Mouse (Mus musculus) CH12.LX (cell line): ENCODE data around the gene Fstl4. TPM values are rescaled to one million over a fixed set of nuclear protein-coding genes. Genes with fewer than 3 reads are reported as not detected.

Experiments
- DNase-seq: peaks from one replicate; pipeline ENCODE4 v3.0.0-alpha.2; 2013; ENCODE audit errors: extremely low read depth
- H3K27ac ChIP-seq: 2 replicates; pipeline ENCODE4 v1.5.1; 2012; ENCODE audit warnings: low read depth, mild to moderate bottlenecking, control low read depth, moderate library complexity; ENCODE audit not compliant: insufficient read depth
- H3K27me3 ChIP-seq: replicated peaks from 2 replicates; pipeline ENCODE3; 2012; ENCODE audit warnings: inconsistent platforms
- H3K36me3 ChIP-seq, 2 experiments: replicated peaks in 1 of 2; 2 replicates each; pipeline versions ENCODE3 to v1.6.1; 2012; ENCODE audit warnings: inconsistent platforms in 1 of 2, low read length in 1 of 2, mild to moderate bottlenecking in 1 of 2, mixed read lengths in 1 of 2, moderate library complexity in 1 of 2; ENCODE audit not compliant: control insufficient read depth in 1 of 2, insufficient read depth in 1 of 2
- H3K4me1 ChIP-seq, 2 experiments: 2 replicates each; pipeline ENCODE4 v1.6.1; 2012; ENCODE audit warnings: inconsistent platforms in 1 of 2, moderate library complexity in 1 of 2; ENCODE audit not compliant: insufficient read depth in 2 of 2, control insufficient read depth in 1 of 2
- H3K4me2 ChIP-seq: 2 replicates; pipeline ENCODE4 v1.6.1; 2012; ENCODE audit warnings: low read depth, mild to moderate bottlenecking, control low read depth; ENCODE audit not compliant: poor library complexity, insufficient read depth, severe bottlenecking
- H3K4me3 ChIP-seq, 3 experiments: fragments of 150-350 bp in 1 of 3; sonication (generic) in 1 of 3; replicated peaks in 1 of 3; 2 replicates each; pipeline versions ENCODE3 to v1.5.1; 2011 to 2012; ENCODE audit warnings: low read depth in 2 of 3, low read length in 2 of 3, mild to moderate bottlenecking in 2 of 3, moderate library complexity in 2 of 3, control low read depth in 1 of 3, improper control_type of control experiment in 1 of 3, inconsistent platforms in 1 of 3, mixed read lengths in 1 of 3; ENCODE audit not compliant: poor library complexity in 1 of 3
- H3K79me2 ChIP-seq: replicated peaks from 2 replicates; pipeline ENCODE4 v1.6.1; 2012; ENCODE audit warnings: mild to moderate bottlenecking, moderate library complexity; ENCODE audit not compliant: control insufficient read depth, poor library complexity, insufficient read depth, severe bottlenecking; ENCODE audit errors: extremely low read depth
- H3K9ac ChIP-seq: 2 replicates; pipeline ENCODE4 v1.6.1; 2012; ENCODE audit warnings: low read depth, mild to moderate bottlenecking, control low read depth, moderate library complexity; ENCODE audit not compliant: insufficient read depth
- H3K9me3 ChIP-seq: replicated peaks from 2 replicates; pipeline ENCODE3; 2012; ENCODE audit warnings: low read length, inconsistent platforms, mixed read lengths
- CHD1 ChIP-seq: IDR thresholded peaks from 2 replicates; pipeline ENCODE4 v1.6.1; 2012; ENCODE audit warnings: low read depth, low read length, improper control_type of control experiment, inconsistent platforms
- CTCF ChIP-seq, 2 experiments: IDR thresholded peaks in 1 of 2; conservative IDR thresholded peaks in 1 of 2; 2 replicates each; pipeline ENCODE4 v1.5.1; 2011 to 2012; ENCODE audit warnings: low read depth in 2 of 2, low read length in 2 of 2, improper control_type of control experiment in 1 of 2, inconsistent platforms in 1 of 2, mild to moderate bottlenecking in 1 of 2, moderate library complexity in 1 of 2
- E2F4 ChIP-seq: IDR thresholded peaks from 2 replicates; pipeline ENCODE4 v1.6.1; 2011; ENCODE audit warnings: low read depth, low read length, improper control_type of control experiment; ENCODE audit not compliant: insufficient replicate concordance
- EP300 ChIP-seq: IDR thresholded peaks from 2 replicates; pipeline ENCODE4 v1.6.1; 2011; ENCODE audit warnings: low read length, improper control_type of control experiment
- ETS1 ChIP-seq: conservative IDR thresholded peaks from 2 replicates; pipeline ENCODE4 v1.6.1; 2012; ENCODE audit warnings: low read depth, mild to moderate bottlenecking, inconsistent platforms, low read length, improper control_type of control experiment, moderate library complexity
- IRF4 ChIP-seq: IDR thresholded peaks from 2 replicates; pipeline ENCODE4 v1.6.1; 2014; ENCODE audit warnings: low read depth, mild to moderate bottlenecking, inconsistent platforms, low read length, improper control_type of control experiment
- JUN ChIP-seq: IDR thresholded peaks from 2 replicates; pipeline ENCODE4 v1.6.1; 2011; ENCODE audit warnings: low read depth, mild to moderate bottlenecking, low read length, improper control_type of control experiment, moderate library complexity; ENCODE audit not compliant: insufficient read depth
- KAT2A ChIP-seq: IDR thresholded peaks from 2 replicates; pipeline ENCODE4 v1.6.1; 2012; ENCODE audit warnings: low read length, improper control_type of control experiment, inconsistent platforms; ENCODE audit not compliant: insufficient replicate concordance
- MAFK ChIP-seq: IDR thresholded peaks from 2 replicates; pipeline ENCODE4 v1.6.1; 2011; ENCODE audit warnings: low read length, improper control_type of control experiment; ENCODE audit not compliant: insufficient replicate concordance
- MEF2A ChIP-seq: IDR thresholded peaks from 2 replicates; pipeline ENCODE4 v1.6.1; 2014; ENCODE audit warnings: low read depth, mild to moderate bottlenecking, inconsistent platforms, low read length, improper control_type of control experiment, borderline replicate concordance
- MXI1 ChIP-seq: IDR thresholded peaks from 2 replicates; pipeline ENCODE4 v1.6.1; 2011; ENCODE audit warnings: mild to moderate bottlenecking, low read depth, low read length, improper control_type of control experiment
- NRF1 ChIP-seq: IDR thresholded peaks from 2 replicates; pipeline ENCODE4 v1.6.1; 2014; ENCODE audit warnings: low read depth, mild to moderate bottlenecking, inconsistent platforms, low read length, improper control_type of control experiment, moderate library complexity
- POLR2A ChIP-seq: IDR thresholded peaks from 2 replicates; pipeline ENCODE4 v1.6.1; 2011; ENCODE audit warnings: low read depth, mild to moderate bottlenecking, improper control_type of control experiment, low read length
- RAD21 ChIP-seq: IDR thresholded peaks from 2 replicates; pipeline ENCODE4 v1.6.1; 2011; ENCODE audit warnings: low read depth, mild to moderate bottlenecking, low read length, improper control_type of control experiment, moderate library complexity
- RCOR1 ChIP-seq: conservative IDR thresholded peaks from 2 replicates; pipeline ENCODE4 v1.6.1; 2012; ENCODE audit warnings: low read depth, mild to moderate bottlenecking, inconsistent platforms, low read length, improper control_type of control experiment
- SIN3A ChIP-seq: IDR thresholded peaks from 2 replicates; pipeline ENCODE4 v1.6.1; 2012; ENCODE audit warnings: low read length, improper control_type of control experiment, inconsistent platforms
- SMC3 ChIP-seq: IDR thresholded peaks from 2 replicates; pipeline ENCODE4 v1.6.1; 2011; ENCODE audit warnings: low read depth, low read length, improper control_type of control experiment
- UBTF ChIP-seq: IDR thresholded peaks from 2 replicates; pipeline ENCODE4 v1.6.1; 2012; ENCODE audit warnings: low read depth, mild to moderate bottlenecking, inconsistent platforms, low read length, improper control_type of control experiment, moderate library complexity
- USF1 ChIP-seq: IDR thresholded peaks from 2 replicates; pipeline ENCODE4 v1.6.1; 2014; ENCODE audit warnings: low read depth, mild to moderate bottlenecking, inconsistent platforms, low read length, improper control_type of control experiment
- USF2 ChIP-seq: conservative IDR thresholded peaks from 2 replicates; pipeline ENCODE4 v1.6.1; 2011; ENCODE audit warnings: low read depth, low read length, improper control_type of control experiment
- ZC3H11A ChIP-seq: IDR thresholded peaks from 2 replicates; pipeline ENCODE4 v1.6.1; 2012; ENCODE audit warnings: low read depth, mild to moderate bottlenecking, inconsistent platforms, low read length, improper control_type of control experiment
- ZMIZ1 ChIP-seq: IDR thresholded peaks from 2 replicates; pipeline ENCODE4 v1.6.1; 2012; ENCODE audit warnings: low read depth, mild to moderate bottlenecking, inconsistent platforms, low read length, improper control_type of control experiment
- ZNF384 ChIP-seq: IDR thresholded peaks from 2 replicates; pipeline ENCODE4 v1.6.1; 2012; ENCODE audit warnings: low read depth, low read length, improper control_type of control experiment, inconsistent platforms
- dilution Hi-C: fragments of 300-500 bp; cut with MboI; formaldehyde crosslinking; loops from 2 replicates; pipeline ENCODE4 v1.14.3; 2020; ENCODE audit warnings: low sequenced_read_pairs; ENCODE audit not compliant: extremely low pct_unique_long_range_greater_than_20kb, extremely low pct_ligation_motif_present
- in situ Hi-C: fragments of 300-500 bp; cut with MboI; formaldehyde crosslinking; loops from 3 replicates; pipeline ENCODE4 v1.14.3; 2019; ENCODE audit warnings: low sequenced_read_pairs, low pct_ligation_motif_present, low pct_unique_long_range_greater_than_20kb, mixed read lengths
- polyA plus RNA-seq: library from polyadenylated mRNA; unstranded; fragments of >175 nt; gene quantifications from 2 replicates; pipeline ENCODE4 v1.2.1, GENCODE M21; 2012; ENCODE audit warnings: low read depth; ENCODE audit not compliant: insufficient read length
- total RNA-seq, 2 experiments: library from RNA; depleted of rRNA; stranded (reverse); fragments of 300-350 nt in 1 of 2; fragments of >200 nt in 1 of 2; gene quantifications; 2 replicates each; pipeline ENCODE4 v1.2.3; 2012 to 2014

Fstl4 gene
- total and polyA plus RNA-seq, 3 experiments, result not detected

GRCm38 (mm10) chr11:53118226-53118965, 354.0 kb downstream of the Fstl4 start:
- no peaks in the 10 kb centered on the region for H3K4me1 ChIP-seq
- H3K4me3 ChIP-seq, result no peak overlapping the region
- H3K36me3 ChIP-seq, result no peaks in the 10 kb centered on the region
- no peak overlapping the region for H3K4me2 ChIP-seq
- no peak for DNase-seq
- in situ Hi-C loops, result no loop called here
- H3K9ac ChIP-seq, result no peak overlapping the region
- no peaks in the 10 kb centered on the region for H3K79me2 ChIP-seq
- H3K9me3 ChIP-seq, result no peaks in the 10 kb centered on the region
- peaks cover 89% of the 10 kb centered on the region for H3K27me3 ChIP-seq
- H3K27ac ChIP-seq, result no peak overlapping the region
- TF ChIP-seq SIN3A, result no peak
- TF ChIP-seq ZC3H11A, result no peak
- TF ChIP-seq KAT2A, result no peak
- no peak for TF ChIP-seq MEF2A
- no peak for TF ChIP-seq RAD21
- TF ChIP-seq SMC3, result no peak
- TF ChIP-seq MAFK, result no peak
- TF ChIP-seq ETS1, result no peak
- no peak for TF ChIP-seq E2F4
- TF ChIP-seq MXI1, result no peak
- dilution Hi-C loops, result no loop called here

GRCm38 (mm10) chr11:53119966-53120365, 355.5 kb downstream of the Fstl4 start:
- Histone ChIP-seq H3K27ac (no peak overlapping the region), H3K4me3 (no peak overlapping the region), H3K79me2 (no peaks in the 10 kb centered on the region), H3K9me3 (no peaks in the 10 kb centered on the region), H3K4me1 (no peaks in the 10 kb centered on the region), H3K36me3 (no peaks in the 10 kb centered on the region)
- no peak for DNase-seq
- TF ChIP-seq NRF1, result no peak
- TF ChIP-seq POLR2A, result no peak
- no peak for TF ChIP-seq USF1
- no peak for TF ChIP-seq ETS1
- TF ChIP-seq E2F4, result no peak
- no peak for TF ChIP-seq ZC3H11A
- TF ChIP-seq USF2, result no peak
- TF ChIP-seq SIN3A, result no peak
- TF ChIP-seq JUN, result no peak
- no peak for TF ChIP-seq UBTF
- TF ChIP-seq CTCF (conservative IDR thresholded peaks at IDR 0.05 in 1 of 2, IDR thresholded peaks at IDR 0.05 in 1 of 2; ENCODE audit: low read depth in 2 of 2, low read length in 2 of 2), result no peak
- TF ChIP-seq IRF4, result no peak
- no peak for TF ChIP-seq RCOR1
- TF ChIP-seq CHD1, result no peak
- no peak for TF ChIP-seq ZNF384
- TF ChIP-seq ZMIZ1, result no peak
- TF ChIP-seq EP300, result no peak
- TF ChIP-seq, all 38 proteins: peak for 0
- Histone ChIP-seq H3K9ac (no peak overlapping the region), H3K4me2 (no peak overlapping the region), H3K27me3 (peaks cover 89% of the 10 kb centered on the region)
- dilution Hi-C loops, result no loop called here
- in situ Hi-C loops, result no loop called here
